Mouse (Mus musculus): ENCODE data around the gene Cldn17.

DNA sequence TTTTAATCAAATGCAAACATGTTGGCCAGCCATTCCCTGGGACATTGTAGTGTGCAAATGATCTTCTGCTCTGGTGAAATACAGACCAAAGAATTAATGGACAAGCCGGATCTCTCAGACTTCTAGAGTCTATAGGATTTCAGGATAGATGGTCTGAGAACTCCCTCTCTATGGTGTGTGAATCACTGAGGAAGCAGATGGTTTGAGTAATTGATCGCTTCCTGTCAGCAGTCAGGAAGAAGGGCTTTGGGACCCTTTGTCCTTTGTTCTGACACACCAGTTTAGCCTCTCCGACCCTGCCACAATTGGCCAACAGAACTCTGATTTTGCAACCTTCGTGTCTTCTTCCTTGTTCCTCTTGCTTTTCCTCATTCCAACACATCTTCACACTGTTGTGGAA lies 1.4 kb upstream of the Cldn17 start:
- TF ChIP-seq CTCF (IDR thresholded peaks at IDR 0.05; ENCODE audit: low read depth, low read length) (no peak), POLR2A (IDR thresholded peaks at IDR 0.05; ENCODE audit: insufficient read depth, low read length) (no peak)
